In the genomic region with DNA sequence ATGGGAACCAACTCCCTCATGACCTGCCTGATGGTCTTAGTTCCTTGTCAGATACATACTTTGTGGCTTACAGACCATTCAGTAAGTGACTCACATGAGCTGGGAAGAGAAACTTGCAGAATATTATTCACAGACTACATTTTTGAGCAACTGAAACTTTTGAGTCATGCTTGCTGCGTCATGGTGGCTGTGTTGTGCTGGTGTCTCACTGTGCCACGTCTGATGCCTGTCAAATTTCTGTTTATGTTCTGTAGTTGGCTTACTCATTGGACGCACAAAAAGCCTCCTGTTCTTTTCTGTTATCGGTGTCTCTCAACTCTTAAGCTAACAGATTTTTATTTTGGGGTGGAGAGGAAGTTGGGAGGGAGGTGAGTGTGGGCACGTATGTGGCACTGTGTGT, we compare ENCODE assay signal across 16 mouse cellular contexts.
DNase-seq lines count a peak whose midpoint lies in the region.
"Had no signal": no experiment of that assay in that cellular context is flagged by ENCODE, and none has a peak within 500 bp of the region (broad histone marks: within the 10 kb centered on the region; RNA-seq: fewer than 3 reads in every experiment).

No protein-coding gene starts in this region.

- peak; percentile 49 for DNase-seq in adrenal gland, adult 2 months
- DNase-seq in adrenal gland, adult 8-10 months: no peak
- DNase-seq in 3134 (ENCODE audit: extremely low read depth, insufficient read length, low spot score): peak; percentile 72
- DNase-seq in NIH3T3 (ENCODE audit: low read depth): peak; percentile 92
- DNase-seq in fibroblast of lung, adult 2 months (ENCODE audit: low read depth): peak; percentile 98
- no peak for DNase-seq in cerebellum, postnatal 10 days
- DNase-seq in layer of hippocampus, adult 11-12 months (ENCODE audit: low spot score): no peak
- no peak for DNase-seq in spleen, postnatal 14 days (ENCODE audit: low spot score in 2 of 2)
- DNase-seq: cerebellum, adult 9-11 months; embryo, embryonic 11 days; heart, postnatal 4 days; kidney, adult 11 months; left cerebral cortex, postnatal 4 days; lung, adult 2 months; midbrain, embryonic 14.5 days; right cerebral cortex, adult 18-20 months had no signal

Comparison
In these comparisons a context has a peak if more than half of its experiments do, and no peak if none do; other contexts are left out.
1. DNase-seq: peak in adrenal gland, adult 2 months (single experiment), 3134 (single experiment), NIH3T3 (single experiment) and fibroblast of lung, adult 2 months (single experiment); none in adrenal gland, adult 8-10 months (single experiment), cerebellum, postnatal 10 days (0 of 2), layer of hippocampus, adult 11-12 months (single experiment) and spleen, postnatal 14 days (0 of 2).